Mouse (Mus musculus) brain, embryonic 14.5 days (tissue): Measurements from ENCODE around the gene Micu1.

Experiments used
- CTCF ChIP-seq: fragments of 200-500 bp; IDR thresholded peaks from 2 replicates; pipeline ENCODE4 v1.5.1; 2012; ENCODE audit warnings: inconsistent platforms, mild to moderate bottlenecking, moderate library complexity, borderline replicate concordance; ENCODE audit not compliant: insufficient read depth, insufficient read length; ENCODE audit errors: extremely low read depth
- POLR2A ChIP-seq: fragments of 200-500 bp; IDR thresholded peaks from 2 replicates; pipeline ENCODE4 v1.6.1; 2012; ENCODE audit warnings: mild to moderate bottlenecking, inconsistent platforms, borderline replicate concordance; ENCODE audit not compliant: poor library complexity, insufficient read depth, insufficient read length, severe bottlenecking; ENCODE audit errors: extremely low read depth

- no peak for TF ChIP-seq CTCF
- TF ChIP-seq POLR2A: no peak
These were observed 187.1 kb downstream of the Micu1 start for GRCm38 (mm10) chr10:59889339-59889738.
